Mouse (Mus musculus) E14TG2a.4 (cell line): ENCODE results near the gene Slc25a24.

ENCODE experiments used
- H3K27me3 ChIP-seq: 2 replicates; pipeline ENCODE4 v1.6.1; 2014; ENCODE audit warnings: low read length, control low read depth; ENCODE audit not compliant: insufficient read depth
- H3K36me3 ChIP-seq: 2 replicates; pipeline ENCODE4 v1.6.1; 2014; ENCODE audit warnings: low read length, control low read depth; ENCODE audit not compliant: insufficient read depth
- H3K4me1 ChIP-seq: replicated peaks from 2 replicates; pipeline ENCODE4 v1.6.1; 2014; ENCODE audit warnings: low read depth, low read length, control low read depth
- H3K4me3 ChIP-seq: replicated peaks from 2 replicates; pipeline ENCODE4 v1.5.1; 2014; ENCODE audit warnings: mild to moderate bottlenecking, low read length
- H3K9me3 ChIP-seq: 2 replicates; pipeline ENCODE4 v1.6.1; 2014; ENCODE audit warnings: low read length, control low read depth
- CTCF ChIP-seq: conservative IDR thresholded peaks from 2 replicates; pipeline ENCODE4 v1.5.1; 2014; ENCODE audit warnings: low read length
- NANOG ChIP-seq: IDR thresholded peaks from 2 replicates; pipeline ENCODE4 v1.6.1; 2014; ENCODE audit warnings: borderline replicate concordance, low read length, mixed read lengths
- POU5F1 ChIP-seq: IDR thresholded peaks from 2 replicates; pipeline ENCODE4 v1.6.1; 2014; ENCODE audit warnings: low read length, borderline replicate concordance

The Slc25a24 gene

GRCm38 (mm10) chr3:109122641-109123530 is at the start of gene Slc25a24:
Slc25a24 (plus strand) TSS chr3:109123149.
- H3K36me3 ChIP-seq: no peaks in the 10 kb centered on the region

GRCm38 (mm10) chr3:109080169-109080568 is 42.8 kb upstream of the Slc25a24 start, which contains the start of gene Slc25a54:
Slc25a54 (plus strand) TSS chr3:109080469.
- no peak within 1 kb of the TSS for H3K4me3 ChIP-seq
- no peaks in the 10 kb centered on the region for H3K4me1 ChIP-seq
- H3K9me3 ChIP-seq: peaks cover 20% of the 10 kb centered on the region
- TF ChIP-seq NANOG (no peak), POU5F1 (no peak), CTCF (no peak)
- H3K27me3 ChIP-seq: peaks cover 8% of the 10 kb centered on the region; the same call in 1 of the 2 replicates
- no peaks in the 10 kb centered on the region for H3K36me3 ChIP-seq

More at GRCm38 (mm10) chr3:109122641-109123530, at the start of gene Slc25a24:
- Histone ChIP-seq H3K27me3 (peaks cover 31% of the 10 kb centered on the region), H3K9me3 (no peaks in the 10 kb centered on the region), H3K4me1 (peaks cover 7% of the 10 kb centered on the region), H3K4me3 (peak within 1 kb of the TSS; percentile 81)
- TF ChIP-seq POU5F1 (no peak), CTCF (no peak), NANOG (no peak)

GRCm38 (mm10) chr3:109084418-109084817 is 38.5 kb upstream of the Slc25a24 start:
- Histone ChIP-seq H3K9me3 (peaks cover 5% of the 10 kb centered on the region; the same call in 1 of the 2 replicates), H3K4me3 (no peak overlapping the region), H3K4me1 (peaks cover 14% of the 10 kb centered on the region), H3K27me3 (peaks cover 14% of the 10 kb centered on the region), H3K36me3 (no peaks in the 10 kb centered on the region)
- TF ChIP-seq POU5F1 (no peak), CTCF (no peak), NANOG (no peak)

GRCm38 (mm10) chr3:109088460-109088859 is 34.5 kb upstream of the Slc25a24 start:
- Histone ChIP-seq H3K4me3 (no peak overlapping the region), H3K27me3 (peaks cover 12% of the 10 kb centered on the region), H3K9me3 (peaks cover 9% of the 10 kb centered on the region; the same call in 1 of the 2 replicates), H3K4me1 (peaks cover 14% of the 10 kb centered on the region), H3K36me3 (no peaks in the 10 kb centered on the region)
- peak; percentile 59; the same call in 1 of the 2 replicates for TF ChIP-seq POU5F1
- TF ChIP-seq CTCF: no peak
- TF ChIP-seq NANOG: peak; percentile 76

- Histone ChIP-seq H3K4me1 (no peaks in the 10 kb centered on the region), H3K9me3 (no peaks in the 10 kb centered on the region), H3K27me3 (no peaks in the 10 kb centered on the region), H3K4me3 (no peak overlapping the region), H3K36me3 (no peaks in the 10 kb centered on the region)
- TF ChIP-seq POU5F1 (no peak), NANOG (no peak), CTCF (no peak)
Observed at GRCm38 (mm10) chr3:109104702-109105101, 18.2 kb upstream of the Slc25a24 start.

GRCm38 (mm10) chr3:109117136-109117535 is 5.8 kb upstream of the Slc25a24 start:
- Histone ChIP-seq H3K27me3 (peaks cover 13% of the 10 kb centered on the region), H3K9me3 (peaks cover 7% of the 10 kb centered on the region), H3K4me3 (no peak overlapping the region), H3K4me1 (no peaks in the 10 kb centered on the region), H3K36me3 (no peaks in the 10 kb centered on the region)
- no peak for TF ChIP-seq NANOG
- TF ChIP-seq POU5F1: no peak
- TF ChIP-seq CTCF: no peak

- no peak for TF ChIP-seq NANOG
- no peak for TF ChIP-seq POU5F1
- no peak for TF ChIP-seq CTCF
Observed at GRCm38 (mm10) chr3:109119562-109119961, 3.4 kb upstream of the Slc25a24 start.

GRCm38 (mm10) chr3:109119973-109120372 is 3.0 kb upstream of the Slc25a24 start:
- Histone ChIP-seq H3K27me3 (peaks cover 28% of the 10 kb centered on the region), H3K4me1 (peaks cover 7% of the 10 kb centered on the region), H3K36me3 (no peaks in the 10 kb centered on the region), H3K4me3 (no peak overlapping the region), H3K9me3 (no peaks in the 10 kb centered on the region)
- no peak for TF ChIP-seq NANOG
- TF ChIP-seq POU5F1: no peak
- no peak for TF ChIP-seq CTCF

More at GRCm38 (mm10) chr3:109119562-109119961, 3.4 kb upstream of the Slc25a24 start:
- H3K4me3 ChIP-seq: no peak overlapping the region
- peaks cover 7% of the 10 kb centered on the region for H3K4me1 ChIP-seq
- peaks cover 28% of the 10 kb centered on the region for H3K27me3 ChIP-seq
- no peaks in the 10 kb centered on the region for H3K36me3 ChIP-seq
- H3K9me3 ChIP-seq: no peaks in the 10 kb centered on the region
